Mouse (Mus musculus) forebrain, postnatal 0 days (tissue): ENCODE measurements at regions not wholly inside any gene's neighbourhood (a gene's known extent, or its start where the extent isn't known, plus 50 kb on each side); places are given as distances from the start of the nearest gene placed in this dataset.

Source experiments
- ATAC-seq: fragments of 200-750 bp; cut with Nextera tagmentation; 2 replicates; pipeline ENCODE4 v1.8.0; 2017; ENCODE audit warnings: mild to moderate bottlenecking, moderate library complexity
- DNase-seq: peaks from one replicate; pipeline ENCODE4 v3.0.0-alpha.2; 2015
- H3K27ac ChIP-seq: fragments of 300-500 bp; sonication (generic); 2 replicates; pipeline ENCODE4 v1.5.1; 2014; ENCODE audit warnings: low read depth, mild to moderate bottlenecking, antibody characterized with exemption, low read length, moderate library complexity, mixed read lengths
- H3K27me3 ChIP-seq: fragments of 300-500 bp; sonication (generic); 2 replicates; pipeline ENCODE4 v1.6.1; 2014; ENCODE audit warnings: mild to moderate bottlenecking, low read length, mixed read lengths; ENCODE audit not compliant: insufficient read depth
- H3K36me3 ChIP-seq: fragments of 300-500 bp; sonication (generic); 2 replicates; pipeline ENCODE4 v1.6.1; 2014; ENCODE audit warnings: mild to moderate bottlenecking, moderate library complexity; ENCODE audit not compliant: insufficient read depth
- H3K4me1 ChIP-seq: fragments of 300-500 bp; sonication (generic); 2 replicates; pipeline ENCODE4 v1.6.1; 2014; ENCODE audit warnings: antibody characterized with exemption; ENCODE audit not compliant: insufficient read depth
- H3K4me2 ChIP-seq: fragments of 300-500 bp; sonication (generic); 2 replicates; pipeline ENCODE4 v1.6.1; 2014; ENCODE audit warnings: low read depth, mild to moderate bottlenecking, moderate library complexity
- H3K4me3 ChIP-seq: fragments of 300-500 bp; sonication (generic); 2 replicates; pipeline ENCODE4 v1.5.1; 2014; ENCODE audit warnings: low read depth, low read length, mixed read lengths
- H3K9ac ChIP-seq: fragments of 300-500 bp; sonication (generic); 2 replicates; pipeline ENCODE4 v1.6.1; 2014; ENCODE audit warnings: mild to moderate bottlenecking
- H3K9me3 ChIP-seq: fragments of 300-500 bp; sonication (generic); 2 replicates; pipeline ENCODE4 v1.6.1; 2016; ENCODE audit warnings: low read length
- CTCF ChIP-seq: sonication (generic); IDR thresholded peaks from 2 replicates; pipeline ENCODE4 v1.5.1; 2016; ENCODE audit warnings: antibody characterized with exemption, control low read depth, low read depth
- WGBS: fragments of 180-500 bp; shearing (Covaris S2); extraction: QIAGEN DNeasy Blood & Tissue Kit; methylation state at CpG from one replicate; pipeline ENCODE4 v1.1.7; 2014; 5-methylcytosine and 5-hydroxymethylcytosine counted together

DNA sequence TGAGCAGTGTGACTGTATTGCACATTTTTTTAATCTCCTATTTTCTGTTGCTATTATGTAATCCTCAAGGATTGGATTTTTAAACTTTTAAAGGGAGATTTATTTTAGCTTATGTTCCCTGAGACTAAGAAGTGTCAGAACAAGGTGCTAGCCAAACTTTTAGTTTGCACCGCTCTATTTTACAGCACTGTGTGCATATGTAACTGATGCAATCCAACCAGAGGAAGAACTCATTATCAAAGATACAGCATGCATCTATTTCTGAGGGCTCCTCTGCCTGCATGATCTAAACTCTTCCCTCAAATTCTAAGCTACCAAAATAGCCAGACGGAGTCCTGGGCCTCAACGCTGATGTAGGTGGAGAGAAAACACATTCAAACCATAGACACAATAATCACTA is 1747.5 kb upstream of the Adam24 start:
- no peak overlapping the region for H3K27ac ChIP-seq
- WGBS, result 83% methylated on average over 3 of the region's 3 CpGs

GRCm38 (mm10) chr8:38927867-38928266 is 1747.0 kb upstream of the Adam24 start:
- WGBS, result 32% methylated on average over 3 of the region's 3 CpGs
- DNase-seq (peak; percentile 2), ATAC-seq (peak; percentile 68)
- Histone ChIP-seq H3K4me2 (no peak overlapping the region), H3K9me3 (no peaks in the 10 kb centered on the region), H3K36me3 (no peaks in the 10 kb centered on the region), H3K4me1 (no peaks in the 10 kb centered on the region), H3K4me3 (no peak overlapping the region), H3K27ac (no peak overlapping the region), H3K9ac (no peak overlapping the region), H3K27me3 (no peaks in the 10 kb centered on the region)
- TF ChIP-seq CTCF, result no peak

More for the DNA sequence above, 1747.5 kb upstream of the Adam24 start:
- Histone ChIP-seq H3K9me3 (no peaks in the 10 kb centered on the region), H3K9ac (no peak overlapping the region), H3K36me3 (no peaks in the 10 kb centered on the region), H3K4me1 (no peaks in the 10 kb centered on the region), H3K4me2 (no peak overlapping the region), H3K4me3 (no peak overlapping the region), H3K27me3 (no peaks in the 10 kb centered on the region)
- DNase-seq, result no peak
- no peak for TF ChIP-seq CTCF
- ATAC-seq, result no peak

GRCm38 (mm10) chr8:38928340-38928739 is 1746.5 kb upstream of the Adam24 start:
- DNase-seq, result no peak
- 60% methylated on average over 2 of the region's 2 CpGs for WGBS
- no peak overlapping the region for H3K27ac ChIP-seq
- no peaks in the 10 kb centered on the region for H3K36me3 ChIP-seq
- no peak overlapping the region for H3K9ac ChIP-seq
- no peaks in the 10 kb centered on the region for H3K27me3 ChIP-seq
- ATAC-seq, result no peak; the same call in 1 of the 2 replicates
- H3K4me3 ChIP-seq, result no peak overlapping the region
- TF ChIP-seq CTCF, result no peak
- no peak overlapping the region for H3K4me2 ChIP-seq
- no peaks in the 10 kb centered on the region for H3K4me1 ChIP-seq
- H3K9me3 ChIP-seq, result no peaks in the 10 kb centered on the region
